Mouse (Mus musculus): ENCODE measurements around the gene Dclk2. TPM values are rescaled to one million over a fixed set of nuclear protein-coding genes. Genes with fewer than 3 reads are reported as not detected.

Gene Dclk2
- total RNA-seq, 2 experiments from 2014 or later: 6.0 to 6.5 TPM

GRCm38 (mm10) chr3:86802825-86803224, 117.8 kb downstream of the Dclk2 start:
- no peak for DNase-seq (ENCODE audit: low spot score in 2 of 2)

DNA sequence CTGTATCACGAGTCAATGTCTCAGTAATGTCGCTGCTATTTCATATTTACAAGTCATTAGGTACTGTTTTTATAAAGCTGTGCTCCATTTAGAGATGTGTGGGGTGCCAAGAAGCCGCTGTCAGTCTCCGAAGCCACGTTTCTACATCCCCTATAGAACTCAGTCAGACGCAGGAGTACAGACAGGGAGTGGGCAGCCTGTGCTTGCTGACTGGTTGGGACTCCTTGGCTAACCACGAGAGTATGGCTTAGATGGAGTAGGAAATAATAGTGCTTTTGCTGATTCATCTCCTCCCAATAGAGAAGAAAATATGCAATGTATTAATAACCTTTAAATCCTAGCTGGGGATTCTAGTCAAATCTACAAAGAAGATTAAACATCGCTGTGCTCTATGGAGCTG, 119.8 kb downstream of the Dclk2 start:
- DNase-seq (ENCODE audit: low spot score in 2 of 2): no peak

- DNase-seq (ENCODE audit: low spot score in 2 of 2): no peak
Observed at GRCm38 (mm10) chr3:86799041-86799440, 121.6 kb downstream of the Dclk2 start.

DNA sequence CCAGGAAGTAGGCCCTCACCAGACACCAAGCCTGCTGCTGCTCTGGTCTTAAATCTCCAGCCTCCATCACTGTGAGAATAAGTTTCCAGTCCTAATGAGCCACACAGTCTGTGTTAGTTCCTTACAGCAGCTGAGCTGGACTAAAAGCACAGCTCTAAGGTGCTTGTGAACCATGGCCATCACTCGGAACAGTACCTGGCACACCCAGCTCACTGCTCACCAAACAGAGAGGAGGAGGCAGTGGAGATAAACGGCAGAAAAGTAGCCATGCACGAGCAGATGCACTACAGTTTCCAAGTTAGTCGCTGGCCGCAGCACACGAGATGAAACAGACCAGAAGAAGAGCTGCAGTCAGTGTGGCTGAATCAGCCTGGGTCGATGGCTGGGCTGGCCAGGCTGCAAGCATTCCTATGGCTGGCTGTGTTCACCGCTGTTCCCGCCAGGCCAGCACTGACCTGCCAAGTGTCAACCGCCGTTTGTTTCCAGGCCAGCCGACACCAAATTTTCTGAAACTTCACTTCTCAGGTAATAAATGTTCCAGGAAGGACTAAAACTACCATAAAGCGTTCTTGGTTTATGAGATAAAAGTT, 122.7 kb downstream of the Dclk2 start:
- DNase-seq (ENCODE audit: low spot score in 2 of 2): no peak

- DNase-seq (ENCODE audit: low spot score in 2 of 2): no peak
Observed at GRCm38 (mm10) chr3:86796716-86797115, 123.9 kb downstream of the Dclk2 start.

- DNase-seq (ENCODE audit: low spot score in 2 of 2): no peak
Observed at GRCm38 (mm10) chr3:86793720-86794191, 126.9 kb downstream of the Dclk2 start.

GRCm38 (mm10) chr3:86793264-86793663, 127.4 kb downstream of the Dclk2 start:
- DNase-seq (ENCODE audit: low spot score in 2 of 2): no peak

DNA sequence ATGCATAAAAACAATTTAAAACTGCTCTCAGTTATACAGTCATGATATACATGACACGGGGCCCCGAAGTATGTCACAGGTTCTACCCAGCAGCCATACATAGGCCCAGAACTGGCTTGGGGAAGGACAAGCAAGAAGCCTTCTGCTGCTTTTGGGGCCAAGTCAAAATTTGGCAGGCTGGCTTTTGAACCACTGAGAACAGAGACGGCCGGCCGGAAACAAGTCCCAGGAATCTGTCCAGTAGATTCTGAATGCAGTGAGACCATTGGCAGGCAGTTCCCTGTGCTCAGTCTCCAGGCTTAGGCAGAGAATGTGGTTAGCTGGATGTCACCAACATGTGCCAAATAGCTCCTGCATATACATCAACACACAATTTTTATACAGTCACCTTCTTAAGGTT, 130.9 kb downstream of the Dclk2 start:
- no peak for DNase-seq (ENCODE audit: low spot score in 2 of 2)

DNA sequence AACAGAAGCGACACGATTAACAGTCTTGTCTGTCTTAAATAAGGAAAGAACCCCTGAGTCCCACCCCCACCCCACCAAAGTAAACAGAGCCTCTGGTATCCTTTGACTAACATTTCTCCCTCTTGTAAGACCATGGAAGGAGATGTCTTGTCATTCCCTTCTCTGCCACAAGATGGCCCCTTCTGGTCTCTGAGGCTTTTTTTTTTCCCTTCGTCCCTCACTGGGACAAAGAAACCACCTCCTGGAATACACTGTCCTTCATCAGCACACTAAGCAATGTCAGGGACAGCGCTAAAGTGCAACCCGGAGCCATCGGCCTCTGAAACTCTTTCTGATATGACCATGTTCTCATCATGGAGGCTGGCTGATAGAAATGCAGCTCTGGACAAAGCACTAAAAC, 131.9 kb downstream of the Dclk2 start:
- peak in 1 of 2 experiments; percentile 60 for DNase-seq (ENCODE audit: low spot score in 2 of 2)

GRCm38 (mm10) chr3:86787423-86788123, 133.1 kb downstream of the Dclk2 start:
- no peak for DNase-seq (ENCODE audit: low spot score in 2 of 2)

- DNase-seq (ENCODE audit: low spot score in 2 of 2): peak in 1 of 2 experiments; percentile 21
Observed at GRCm38 (mm10) chr3:86786845-86787351, 133.8 kb downstream of the Dclk2 start.

DNA sequence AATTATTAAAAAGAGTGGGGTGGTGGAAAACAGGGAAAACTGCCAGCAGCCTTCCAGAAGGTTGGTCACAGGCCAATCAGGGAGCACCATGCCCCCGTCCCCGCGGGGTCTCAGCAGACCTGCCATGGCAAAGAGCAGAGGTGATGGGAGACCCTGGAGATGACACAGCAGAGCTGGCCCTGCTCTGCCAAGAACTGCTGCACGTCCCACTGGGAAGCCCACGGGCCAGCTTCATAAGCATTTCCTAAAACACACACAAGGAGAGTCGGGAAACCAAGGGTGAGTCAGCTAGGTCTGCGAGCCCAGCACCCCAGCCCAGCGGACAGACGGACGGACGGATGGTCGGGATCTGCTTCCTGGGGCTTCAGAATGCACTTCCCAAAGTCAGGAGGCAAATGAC, 134.4 kb downstream of the Dclk2 start:
- DNase-seq (ENCODE audit: low spot score in 2 of 2): peak in 1 of 2 experiments; percentile 16

DNA sequence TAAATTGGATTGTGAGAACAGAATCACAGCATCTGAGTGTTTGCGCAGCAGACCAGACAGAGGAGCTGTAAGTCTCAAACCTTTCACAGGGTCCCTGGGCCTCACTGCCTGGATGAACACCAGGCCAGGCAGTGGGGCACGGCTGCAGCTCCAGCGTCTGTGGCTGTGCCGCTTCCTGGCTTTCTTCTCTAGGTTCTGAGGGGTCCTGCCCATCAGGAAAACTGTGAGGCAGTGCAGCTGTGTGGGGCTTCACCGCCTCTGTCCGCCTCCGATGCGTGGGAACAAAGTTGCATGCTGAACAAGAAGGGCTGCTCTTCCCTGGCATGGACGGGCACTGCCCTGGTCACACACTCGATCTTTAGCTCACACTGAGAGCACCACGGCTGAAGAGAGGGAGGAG, 135.7 kb downstream of the Dclk2 start:
- DNase-seq (ENCODE audit: low spot score in 2 of 2): no peak

- DNase-seq (ENCODE audit: low spot score in 2 of 2): no peak
Observed at GRCm38 (mm10) chr3:86784051-86784450, 136.6 kb downstream of the Dclk2 start.

DNA sequence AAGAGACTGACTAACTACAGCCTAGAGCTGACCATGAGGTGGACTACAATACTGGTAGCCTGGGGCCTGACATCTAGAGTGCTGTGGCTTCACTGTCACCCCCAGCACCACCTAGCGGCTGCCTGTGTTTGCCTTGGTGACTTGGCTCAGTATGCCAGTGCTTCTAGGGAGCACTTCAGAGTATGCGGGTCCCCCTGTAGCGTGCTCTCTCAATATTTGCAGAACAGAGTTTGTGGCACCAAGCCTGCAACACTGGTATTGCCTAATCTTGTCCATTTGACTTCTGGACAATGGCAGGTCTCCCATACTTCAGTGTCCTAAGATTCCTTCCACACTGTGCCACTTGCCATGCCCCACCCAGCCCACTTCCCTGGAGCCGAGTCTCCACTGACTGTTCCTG, 140.9 kb downstream of the Dclk2 start:
- no peak for DNase-seq (ENCODE audit: low spot score in 2 of 2)

- no peak for DNase-seq (ENCODE audit: low spot score in 2 of 2)
Observed at GRCm38 (mm10) chr3:86775444-86775828, 145.2 kb downstream of the Dclk2 start.

GRCm38 (mm10) chr3:86774566-86775443, 145.8 kb downstream of the Dclk2 start:
- DNase-seq (ENCODE audit: low spot score in 2 of 2): no peak

DNA sequence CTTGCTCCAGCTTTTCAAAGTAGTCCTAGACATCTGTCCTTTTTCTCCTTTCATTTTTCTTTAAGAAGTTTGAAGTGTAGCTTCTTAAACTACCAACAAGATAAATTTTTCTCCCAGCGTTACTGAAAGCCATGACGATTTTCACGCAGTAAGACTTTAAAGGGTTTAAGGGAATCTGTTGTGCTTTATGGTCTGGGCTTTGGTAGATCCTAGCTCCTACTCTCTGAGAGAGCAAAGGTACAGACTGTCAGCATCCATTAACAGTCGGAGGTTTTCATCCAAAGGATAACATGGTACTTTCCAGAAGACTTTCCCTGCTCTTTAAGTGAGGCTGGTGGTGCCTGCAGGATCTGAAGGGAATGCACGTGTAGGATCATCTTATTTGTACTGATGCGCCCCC, 151.7 kb downstream of the Dclk2 start:
- DNase-seq (ENCODE audit: low spot score in 2 of 2): no peak

- DNase-seq (ENCODE audit: low spot score in 2 of 2): no peak
Observed at GRCm38 (mm10) chr3:86768553-86768952, 152.1 kb downstream of the Dclk2 start.

- no peak for DNase-seq (ENCODE audit: low spot score in 2 of 2)
Observed at GRCm38 (mm10) chr3:86762456-86762855, 158.2 kb downstream of the Dclk2 start.

- no peak for DNase-seq (ENCODE audit: low spot score in 2 of 2)
Observed at GRCm38 (mm10) chr3:86762036-86762415, 158.6 kb downstream of the Dclk2 start.

All from adrenal gland, adult 18-20 months (tissue).